Mouse (Mus musculus) embryonic facial prominence, embryonic 11.5 days (tissue): Measurements from ENCODE around the gene Mylk. TPM values are rescaled to one million over a fixed set of nuclear protein-coding genes. Genes with fewer than 3 reads are reported as not detected.
"Not testable (repeated sequence)": the region's sequence is repeated elsewhere in the genome, so short reads cannot be mapped to it uniquely, and the experiment has no call there.

Source experiments
- ATAC-seq: fragments of 200-750 bp; cut with Nextera tagmentation; replicated peaks from 2 replicates; pipeline ENCODE4 v1.8.0; 2017; ENCODE audit warnings: low read depth; ENCODE audit not compliant: insufficient number of reproducible peaks, low FRiP score, low TSS enrichment
- DNase-seq: peaks from one replicate; pipeline ENCODE4 v3.0.0-alpha.2; 2015; ENCODE audit warnings: low spot score
- H3K27ac ChIP-seq: fragments of 300-500 bp; sonication (generic); replicated peaks from 2 replicates; pipeline ENCODE4 v1.5.1; 2014; ENCODE audit warnings: mild to moderate bottlenecking, low read depth, low read length, control low read depth
- H3K27me3 ChIP-seq: fragments of 300-500 bp; sonication (generic); 2 replicates; pipeline ENCODE4 v1.6.1; 2014; ENCODE audit warnings: mild to moderate bottlenecking, low read length, moderate library complexity, mixed read lengths; ENCODE audit not compliant: control insufficient read depth, insufficient read depth
- H3K36me3 ChIP-seq: fragments of 300-500 bp; sonication (generic); replicated peaks from 2 replicates; pipeline ENCODE4 v1.6.1; 2014; ENCODE audit warnings: low read depth, mild to moderate bottlenecking, low read length, moderate library complexity, mixed read lengths; ENCODE audit not compliant: control insufficient read depth, insufficient read depth
- H3K4me1 ChIP-seq: fragments of 300-500 bp; sonication (generic); 2 replicates; pipeline ENCODE4 v1.6.1; 2014; ENCODE audit warnings: low read length, mixed read lengths; ENCODE audit not compliant: control insufficient read depth, insufficient read depth
- H3K4me2 ChIP-seq: fragments of 300-500 bp; sonication (generic); 2 replicates; pipeline ENCODE4 v1.6.1; 2014; ENCODE audit warnings: low read depth, mild to moderate bottlenecking, control low read depth, low read length, moderate library complexity
- H3K4me3 ChIP-seq: fragments of 300-500 bp; sonication (generic); 2 replicates; pipeline ENCODE4 v1.5.1; 2014; ENCODE audit warnings: low read depth, low read length, control low read depth
- H3K9ac ChIP-seq: fragments of 300-500 bp; sonication (generic); replicated peaks from 2 replicates; pipeline ENCODE4 v1.6.1; 2014; ENCODE audit warnings: mild to moderate bottlenecking, control low read depth, low read length
- H3K9me3 ChIP-seq: fragments of 300-500 bp; sonication (generic); replicated peaks from 2 replicates; pipeline ENCODE4 v1.6.1; 2016; ENCODE audit warnings: mild to moderate bottlenecking, low read length, inconsistent platforms, mixed read lengths; ENCODE audit not compliant: control insufficient read depth
- WGBS: fragments of 180-500 bp; shearing (Covaris S2); extraction: QIAGEN DNeasy Blood & Tissue Kit; methylation state at CpG from one replicate; pipeline ENCODE4 v1.1.7; 2014; 5-methylcytosine and 5-hydroxymethylcytosine counted together
- polyA plus RNA-seq: library from polyadenylated mRNA; unstranded; fragments of >200 nt; fragmentation: Nextera tagmentation; extraction: Ambion mirVana; gene quantifications from 2 replicates; pipeline ENCODE4 v1.2.1, GENCODE M21; 2014

The Mylk gene
- polyA plus RNA-seq, 1 experiment from 2014 or later, result 5.8 TPM

GRCm38 (mm10) chr16:34806883-34807767, 62.1 kb downstream of the Mylk start:
- H3K4me3 ChIP-seq, result no peak overlapping the region
- 11% methylated on average over 16 of the region's 16 CpGs for WGBS
- no peak overlapping the region for H3K4me2 ChIP-seq
- no peak overlapping the region; the same call in 1 of the 2 replicates for H3K9ac ChIP-seq
- no peaks in the 10 kb centered on the region for H3K9me3 ChIP-seq
- H3K27ac ChIP-seq, result no peak overlapping the region
- H3K36me3 ChIP-seq, result no peaks in the 10 kb centered on the region
- peak; percentile 55; the same call in 1 of the 2 replicates for ATAC-seq
- peak; percentile 37 for DNase-seq
- 0 out of 2 replicates have a peak, but pooled peaks cover 2% of the 10 kb centered on the region for H3K4me1 ChIP-seq
- H3K27me3 ChIP-seq, result no peaks in the 10 kb centered on the region

GRCm38 (mm10) chr16:34807768-34808275, 62.8 kb downstream of the Mylk start:
- Histone ChIP-seq H3K27ac (no peak overlapping the region), H3K9me3 (no peaks in the 10 kb centered on the region), H3K4me1 (0 out of 2 replicates have a peak, but pooled peaks cover 2% of the 10 kb centered on the region), H3K27me3 (no peaks in the 10 kb centered on the region), H3K9ac (no peak overlapping the region), H3K4me3 (no peak overlapping the region), H3K36me3 (no peaks in the 10 kb centered on the region), H3K4me2 (no peak overlapping the region)
- ATAC-seq (no peak), DNase-seq (peak; percentile 24)
- 18% methylated on average over 10 of the region's 11 CpGs for WGBS

- 58% methylated on average over 2 of the region's 2 CpGs for WGBS
- Histone ChIP-seq H3K27me3 (no peaks in the 10 kb centered on the region), H3K36me3 (no peaks in the 10 kb centered on the region), H3K27ac (no peak overlapping the region), H3K9me3 (no peaks in the 10 kb centered on the region), H3K4me2 (no peak overlapping the region), H3K4me3 (no peak overlapping the region), H3K4me1 (0 out of 2 replicates have a peak, but pooled peaks cover 2% of the 10 kb centered on the region), H3K9ac (no peak overlapping the region)
- ATAC-seq (no peak), DNase-seq (no peak)
Measured at GRCm38 (mm10) chr16:34812165-34812564, 67.2 kb downstream of the Mylk start.

GRCm38 (mm10) chr16:34813161-34813560, 68.2 kb downstream of the Mylk start:
- not testable (repeated sequence) for DNase-seq, H3K4me1 ChIP-seq, H3K27ac ChIP-seq, H3K4me3 ChIP-seq, H3K9me3 ChIP-seq, H3K27me3 ChIP-seq, ATAC-seq, H3K4me2 ChIP-seq, H3K9ac ChIP-seq, H3K36me3 ChIP-seq

GRCm38 (mm10) chr16:34813570-34813969, 68.6 kb downstream of the Mylk start:
- DNase-seq, result no peak
- H3K36me3 ChIP-seq, result no peaks in the 10 kb centered on the region
- H3K4me2 ChIP-seq, result no peak overlapping the region
- ATAC-seq, result no peak
- no peak overlapping the region for H3K9ac ChIP-seq
- no peaks in the 10 kb centered on the region for H3K4me1 ChIP-seq
- H3K9me3 ChIP-seq, result no peaks in the 10 kb centered on the region
- no peaks in the 10 kb centered on the region for H3K27me3 ChIP-seq
- WGBS, result 89% methylated on average over 3 of the region's 3 CpGs
- no peak overlapping the region for H3K27ac ChIP-seq
- no peak overlapping the region for H3K4me3 ChIP-seq

- no peaks in the 10 kb centered on the region for H3K27me3 ChIP-seq
- no peaks in the 10 kb centered on the region for H3K4me1 ChIP-seq
- H3K9me3 ChIP-seq, result no peaks in the 10 kb centered on the region
- no peak overlapping the region for H3K9ac ChIP-seq
- 85% methylated on average over 7 of the region's 7 CpGs for WGBS
- no peak for DNase-seq
- no peaks in the 10 kb centered on the region for H3K36me3 ChIP-seq
- H3K4me2 ChIP-seq, result no peak overlapping the region
- ATAC-seq, result no peak
- no peak overlapping the region for H3K4me3 ChIP-seq
- H3K27ac ChIP-seq, result no peak overlapping the region
Measured at GRCm38 (mm10) chr16:34814612-34815011, 69.6 kb downstream of the Mylk start.

- Histone ChIP-seq H3K4me1 (no peaks in the 10 kb centered on the region), H3K9ac (no peak overlapping the region), H3K4me2 (no peak overlapping the region), H3K4me3 (no peak overlapping the region), H3K27ac (no peak overlapping the region), H3K27me3 (no peaks in the 10 kb centered on the region), H3K9me3 (no peaks in the 10 kb centered on the region), H3K36me3 (no peaks in the 10 kb centered on the region)
- DNase-seq, result no peak
- 90% methylated on average over 7 of the region's 7 CpGs for WGBS
- ATAC-seq, result no peak
Measured at GRCm38 (mm10) chr16:34816548-34816947, 71.5 kb downstream of the Mylk start.

GRCm38 (mm10) chr16:34825111-34825744, 80.2 kb downstream of the Mylk start:
- no peaks in the 10 kb centered on the region for H3K36me3 ChIP-seq
- no peaks in the 10 kb centered on the region for H3K27me3 ChIP-seq
- ATAC-seq (no peak), DNase-seq (no peak)
- H3K4me3 ChIP-seq, result no peak overlapping the region
- no peak overlapping the region for H3K27ac ChIP-seq
- no peak overlapping the region for H3K4me2 ChIP-seq
- no peak overlapping the region for H3K9ac ChIP-seq
- H3K4me1 ChIP-seq, result no peaks in the 10 kb centered on the region
- H3K9me3 ChIP-seq, result no peaks in the 10 kb centered on the region
- WGBS, result 83% methylated on average over 7 of the region's 7 CpGs
